Mouse (Mus musculus): ENCODE results near the gene Kcnk13.

The Kcnk13 gene

GRCm38 (mm10) chr12:99964301-99965202, at the start of gene Kcnk13:
TSS of gene Kcnk13 (plus strand) at chr12:99964499.
- in situ Hi-C loops (cut with MboI, MseI): loop anchor here (5.0 kb wide), 1 partner anchor 877 kb away; no protein-coding TSS in a partner anchor

DNA sequence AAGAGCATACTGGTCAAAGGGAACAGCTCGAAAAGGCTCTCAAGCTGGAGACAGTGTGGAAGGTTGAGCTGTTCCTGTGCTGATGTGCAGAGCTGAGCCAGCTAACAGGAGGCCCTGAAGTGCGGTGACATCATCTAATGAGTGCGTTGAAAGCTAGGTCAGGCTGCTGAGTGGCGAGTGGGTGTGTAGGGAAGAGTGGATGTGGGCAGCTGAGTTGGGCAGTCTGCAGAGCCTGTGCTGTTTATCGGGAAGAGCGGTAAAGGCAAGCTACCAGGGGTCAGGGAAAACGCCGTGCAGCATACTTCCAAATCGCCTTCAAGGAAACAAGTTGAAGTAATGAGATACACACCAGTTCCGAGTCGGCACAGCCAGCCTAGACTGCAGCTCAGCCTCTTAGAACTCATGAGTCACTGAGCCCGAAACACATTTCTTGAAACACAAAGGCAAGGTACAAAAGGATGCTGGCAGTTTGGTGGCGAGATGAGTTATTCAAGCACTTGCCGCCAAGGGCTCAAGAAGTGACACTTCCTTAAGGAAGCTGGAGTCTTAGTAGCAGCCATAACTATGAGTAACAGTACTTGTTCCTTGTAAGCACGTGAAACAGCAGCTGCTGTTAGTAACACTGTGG, 46.4 kb upstream of the Kcnk13 start:
- in situ Hi-C loops (cut with MboI, MseI): no loop called here

DNA sequence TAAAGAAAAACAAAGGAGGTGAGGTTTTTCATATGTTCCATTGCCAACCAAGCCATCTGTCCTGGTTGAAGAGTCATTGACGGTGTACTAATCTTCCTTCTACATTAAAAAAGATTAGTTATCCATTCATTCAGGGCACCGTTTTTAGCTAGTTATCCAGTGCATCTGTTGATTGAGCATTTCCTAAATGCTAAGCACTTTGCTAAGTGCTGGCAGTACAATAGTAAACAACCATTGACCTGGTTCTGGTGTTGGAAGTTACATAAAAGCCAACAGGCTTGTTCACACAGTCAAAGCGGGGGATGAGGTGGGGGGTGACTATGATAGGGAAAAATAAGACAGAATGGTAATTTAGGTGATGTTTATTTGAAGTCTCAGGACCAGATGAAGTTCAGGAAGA, 44.7 kb upstream of the Kcnk13 start:
- in situ Hi-C loops (cut with MboI, MseI): no loop called here

DNA sequence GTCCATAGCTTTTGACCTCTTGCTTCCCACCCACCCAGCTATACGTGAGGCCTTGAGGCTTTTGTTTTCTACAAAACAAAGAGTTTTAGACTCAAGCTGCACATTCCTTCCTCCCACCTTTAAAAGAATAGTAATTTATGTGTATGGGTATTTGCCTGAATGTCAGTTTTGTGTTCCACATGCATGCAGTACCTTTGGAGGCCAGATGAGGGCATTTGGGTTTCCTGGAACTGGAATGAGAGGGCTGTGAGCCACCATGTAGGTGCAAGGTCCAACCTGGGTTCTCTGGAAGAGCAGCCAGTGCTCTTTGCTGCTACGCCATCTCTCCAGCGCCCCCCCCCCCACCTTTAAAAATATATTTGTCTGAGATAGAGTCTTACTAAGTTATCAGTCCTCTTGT, 43.3 kb upstream of the Kcnk13 start:
- in situ Hi-C loops (cut with MboI, MseI): no loop called here

GRCm38 (mm10) chr12:99923131-99923606, 41.1 kb upstream of the Kcnk13 start:
- in situ Hi-C loops (cut with MboI, MseI): no loop called here

DNA sequence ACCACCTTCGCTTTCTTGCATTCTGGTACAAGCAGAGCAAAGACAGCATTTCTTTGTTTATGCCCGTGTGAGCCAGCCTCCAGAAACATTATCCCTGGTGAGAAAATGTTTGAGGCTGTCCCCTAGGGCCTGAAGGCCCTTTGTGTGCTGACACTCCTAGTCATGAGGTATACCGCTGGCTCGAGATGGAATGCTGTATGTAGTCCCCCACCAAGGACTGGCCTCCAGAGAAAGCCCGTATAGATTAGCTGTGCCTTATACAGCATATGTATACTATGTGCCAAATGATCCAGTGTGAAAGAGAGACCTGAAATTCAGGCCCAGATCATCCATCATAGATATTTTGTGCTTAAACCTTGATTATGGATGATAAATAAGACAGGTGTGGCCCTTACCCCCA, 40.6 kb upstream of the Kcnk13 start:
- in situ Hi-C loops (cut with MboI, MseI): no loop called here

DNA sequence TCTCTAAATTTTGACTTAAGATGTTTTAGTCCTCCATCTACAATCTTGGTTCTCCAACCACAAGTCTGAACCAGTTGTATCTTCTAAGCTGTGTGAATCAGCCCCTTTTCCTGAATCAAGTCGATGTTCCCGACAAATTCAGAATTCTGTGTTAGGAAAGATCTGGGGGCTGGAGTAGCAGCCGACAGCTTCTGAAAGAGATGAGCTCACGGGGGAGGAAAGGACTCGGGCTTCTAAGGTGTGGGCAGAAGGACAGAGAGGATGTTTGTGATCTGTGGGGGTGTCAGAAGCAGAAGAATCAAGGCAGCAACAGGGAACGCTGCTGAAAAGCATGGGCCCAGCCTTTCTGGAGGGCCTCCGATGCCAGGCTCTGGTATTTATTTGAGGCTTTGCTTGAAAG, 36.0 kb upstream of the Kcnk13 start:
- in situ Hi-C loops (cut with MboI, MseI): no loop called here

- in situ Hi-C loops (cut with MboI, MseI): no loop called here
Measured at GRCm38 (mm10) chr12:99929160-99929559, 35.1 kb upstream of the Kcnk13 start.

GRCm38 (mm10) chr12:99932245-99932644, 32.1 kb upstream of the Kcnk13 start:
- in situ Hi-C loops (cut with MboI, MseI): no loop called here

GRCm38 (mm10) chr12:99933630-99934029, 30.7 kb upstream of the Kcnk13 start:
- in situ Hi-C loops (cut with MboI, MseI): no loop called here

DNA sequence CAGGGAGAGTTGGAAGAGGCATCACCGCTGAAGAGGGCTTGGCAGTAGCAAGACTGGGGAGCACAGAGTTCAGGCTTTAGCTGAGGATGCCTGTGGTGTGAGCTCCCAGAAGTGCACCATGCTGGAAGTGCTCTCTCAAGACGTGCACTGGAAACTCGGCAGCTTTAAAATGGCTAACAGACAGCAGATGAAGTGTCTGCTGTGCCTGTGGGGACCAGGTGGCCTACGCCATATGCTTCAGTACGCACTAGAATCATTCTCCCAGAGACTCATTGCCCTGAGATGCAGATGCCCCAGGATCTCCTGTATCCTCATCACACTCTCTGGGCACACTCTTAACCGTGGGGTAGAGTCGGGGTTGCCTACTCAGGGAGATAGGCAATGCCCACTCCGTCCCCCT, 28.9 kb upstream of the Kcnk13 start:
- in situ Hi-C loops (cut with MboI, MseI): no loop called here

DNA sequence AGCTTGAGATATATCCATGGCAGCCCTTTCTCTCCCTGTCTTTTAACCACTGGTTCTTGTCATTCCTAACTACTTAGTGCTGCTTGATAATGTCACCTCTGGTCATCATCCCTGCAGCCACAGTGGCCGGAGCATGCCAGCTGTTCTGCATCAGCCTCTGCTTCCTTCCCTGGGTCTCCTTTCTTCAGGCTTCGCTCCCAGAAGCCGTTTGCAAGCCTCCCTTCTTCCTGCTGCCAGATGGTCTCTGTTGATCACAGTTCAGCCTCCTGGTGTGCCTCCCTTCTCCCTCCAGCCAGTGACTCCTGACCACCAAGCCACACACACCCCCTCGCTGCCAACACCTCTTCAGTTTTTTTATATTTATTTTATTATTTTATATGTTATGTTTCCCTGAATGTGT, 25.8 kb upstream of the Kcnk13 start:
- in situ Hi-C loops (cut with MboI, MseI): no loop called here

DNA sequence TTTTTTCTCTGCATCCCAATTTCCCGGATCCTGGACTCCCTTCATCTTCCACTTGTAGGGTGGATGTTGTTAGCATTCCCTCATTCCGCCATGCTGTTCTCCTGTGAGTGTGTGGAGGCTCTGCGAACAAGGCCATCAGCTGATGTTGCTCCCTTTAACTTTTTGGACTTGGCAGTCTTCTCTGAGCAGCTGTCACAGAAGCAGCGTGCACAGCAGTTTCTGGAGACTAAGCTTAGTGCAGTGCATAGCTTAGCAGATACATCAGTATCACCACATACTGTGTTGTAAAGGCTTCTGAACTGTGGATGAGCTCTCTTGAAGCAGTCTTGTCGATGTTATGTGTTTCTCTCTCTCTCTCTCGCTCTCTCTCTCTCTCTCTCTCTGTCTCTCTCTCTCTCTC, 25.1 kb upstream of the Kcnk13 start:
- in situ Hi-C loops (cut with MboI, MseI): no loop called here

DNA sequence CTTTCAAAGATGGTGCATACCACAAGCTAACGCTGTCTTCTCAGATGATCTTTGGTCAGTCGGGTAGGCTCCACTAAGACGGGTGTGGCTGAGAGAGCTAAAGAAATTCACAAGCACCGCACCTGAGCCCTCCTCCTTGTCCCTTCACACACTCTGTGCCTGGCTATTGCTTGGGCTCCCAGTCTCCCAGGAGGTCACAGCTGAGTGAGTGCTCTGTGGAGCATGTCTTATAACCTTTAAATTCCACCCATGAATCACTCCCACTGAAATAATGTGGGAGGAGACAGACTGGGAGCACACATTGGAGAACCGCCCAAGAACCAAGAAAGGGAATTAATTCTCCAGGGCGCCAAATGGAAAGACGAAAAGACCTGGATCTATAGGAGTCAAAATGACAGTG, 23.6 kb upstream of the Kcnk13 start:
- in situ Hi-C loops (cut with MboI, MseI): loop anchor here (5.0 kb wide), 1 partner anchor 77 kb away; no protein-coding TSS in a partner anchor

DNA sequence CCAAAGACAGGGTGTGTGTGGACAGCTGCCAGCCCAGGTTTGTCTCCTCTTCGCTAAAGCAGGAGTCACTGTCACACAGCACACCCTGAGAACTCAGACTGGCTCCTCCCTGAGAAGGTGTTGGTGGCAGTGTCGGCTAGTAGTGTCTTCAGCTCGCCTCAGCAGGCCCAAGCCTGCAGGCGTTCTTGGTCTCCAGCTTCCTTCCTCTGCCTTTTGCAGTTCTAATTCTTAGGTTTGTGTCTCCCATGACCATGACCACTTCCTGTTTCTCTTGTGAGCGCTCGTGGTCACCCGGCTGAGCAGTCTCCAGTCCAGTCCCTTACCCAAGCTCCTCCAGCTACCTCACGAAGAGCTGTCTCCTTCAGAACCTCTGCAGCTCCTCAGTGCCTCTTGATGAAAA, 21.9 kb upstream of the Kcnk13 start:
- in situ Hi-C loops (cut with MboI, MseI): loop anchor here (5.0 kb wide), 1 partner anchor 75 kb away; no protein-coding TSS in a partner anchor

DNA sequence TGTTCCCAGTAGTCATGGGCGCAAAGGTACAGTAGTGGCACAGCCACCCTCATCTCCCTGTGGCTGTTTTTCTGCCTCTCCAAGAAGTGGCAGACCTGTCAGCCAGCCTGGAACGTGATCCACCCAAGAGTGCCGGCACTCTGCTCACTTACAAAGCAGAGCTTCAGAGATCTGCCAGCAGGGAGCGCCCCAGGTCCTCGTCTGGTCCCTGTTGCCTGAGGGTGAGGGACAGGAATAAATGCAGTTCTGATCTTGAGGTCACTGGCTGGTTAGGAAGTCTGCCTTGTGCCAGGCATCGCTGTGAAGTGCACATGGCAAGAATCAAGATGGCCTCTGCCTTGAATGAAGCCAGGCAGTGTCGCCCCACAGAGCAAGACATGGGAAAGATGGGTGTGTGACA, 11.4 kb upstream of the Kcnk13 start:
- in situ Hi-C loops (cut with MboI, MseI): no loop called here

GRCm38 (mm10) chr12:99956411-99956810, 7.9 kb upstream of the Kcnk13 start:
- in situ Hi-C loops (cut with MboI, MseI): no loop called here

- in situ Hi-C loops (cut with MboI, MseI): no loop called here
Measured at GRCm38 (mm10) chr12:99958068-99959060, 5.9 kb upstream of the Kcnk13 start.

GRCm38 (mm10) chr12:99959291-99959690, 5.0 kb upstream of the Kcnk13 start:
- in situ Hi-C loops (cut with MboI, MseI): no loop called here

DNA sequence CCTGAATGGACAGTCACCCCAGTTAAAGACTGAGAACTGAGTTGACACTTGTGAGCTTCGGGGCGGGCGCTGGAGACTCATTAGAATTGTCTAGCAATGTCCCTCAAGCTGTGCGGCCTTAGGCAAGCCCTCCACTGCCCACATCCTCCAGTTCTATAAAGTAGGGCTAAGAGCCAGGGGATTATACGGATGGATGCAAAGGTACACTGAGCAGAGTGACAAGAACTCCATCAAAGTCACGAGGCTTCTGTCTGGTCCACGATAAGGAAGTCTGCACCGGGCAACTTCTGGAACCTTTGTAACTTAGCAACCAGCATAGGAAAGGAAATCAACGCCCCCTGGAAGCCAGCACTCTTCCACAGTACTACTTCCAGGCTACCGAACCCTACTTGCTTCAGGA, 4.4 kb upstream of the Kcnk13 start:
- in situ Hi-C loops (cut with MboI, MseI): no loop called here

- in situ Hi-C loops (cut with MboI, MseI): no loop called here
Measured at GRCm38 (mm10) chr12:99960675-99961074, 3.6 kb upstream of the Kcnk13 start.

Data from regulatory T cell (primary cell).